Mouse (Mus musculus) MEL (cell line): ENCODE measurements around the gene Dnah17. TPM values are rescaled to one million over a fixed set of nuclear protein-coding genes. Genes with fewer than 3 reads are reported as not detected.
A peak's percentile ranks its signal among the peaks of the same experiment; 100 is the strongest.

Experiments used
- DNase-seq: peaks from one replicate; pipeline ENCODE4 v3.0.0; 2011; ENCODE audit warnings: low read depth, low spot score
- H3K27ac ChIP-seq: 2 replicates; pipeline ENCODE4 v1.5.1; 2012; ENCODE audit warnings: low read depth, mild to moderate bottlenecking, control low read depth, low read length, moderate library complexity; ENCODE audit not compliant: control insufficient read depth
- H3K27me3 ChIP-seq, 2 experiments: fragments of 150-350 bp in 1 of 2; sonication (generic) in 1 of 2; 2 replicates each; pipeline ENCODE4 v1.6.1; 2012; ENCODE audit warnings: low read length in 2 of 2, mild to moderate bottlenecking in 2 of 2, improper control_type of control experiment in 1 of 2, moderate library complexity in 1 of 2; ENCODE audit not compliant: insufficient read depth in 2 of 2, control insufficient read depth in 1 of 2
- H3K36me3 ChIP-seq, 2 experiments: 2 replicates each; pipeline ENCODE4 v1.6.1; 2012 to 2014; ENCODE audit warnings: low read length in 2 of 2, improper control_type of control experiment in 1 of 2, inconsistent platforms in 1 of 2, mild to moderate bottlenecking in 1 of 2; ENCODE audit not compliant: insufficient read depth in 2 of 2, control insufficient read depth in 1 of 2
- H3K4me1 ChIP-seq, 2 experiments: fragments of 150-350 bp in 1 of 2; sonication (generic) in 1 of 2; 2 replicates each; pipeline ENCODE4 v1.6.1; 2012; ENCODE audit warnings: low read length in 2 of 2, improper control_type of control experiment in 1 of 2, mild to moderate bottlenecking in 1 of 2; ENCODE audit not compliant: insufficient read depth in 2 of 2, control insufficient read depth in 1 of 2
- H3K4me3 ChIP-seq, 2 experiments: fragments of 150-350 bp in 1 of 2; sonication (generic) in 1 of 2; 2 replicates each; pipeline ENCODE4 v1.5.1; 2012; ENCODE audit warnings: low read depth in 2 of 2, low read length in 2 of 2, mild to moderate bottlenecking in 2 of 2, moderate library complexity in 2 of 2, control low read depth in 1 of 2, improper control_type of control experiment in 1 of 2; ENCODE audit not compliant: control insufficient read depth in 1 of 2, insufficient read depth in 1 of 2
- H3K79me2 ChIP-seq: 2 replicates; pipeline ENCODE4 v1.6.1; 2012; ENCODE audit warnings: mild to moderate bottlenecking, low read length, moderate library complexity; ENCODE audit not compliant: control insufficient read depth, poor library complexity, insufficient read depth
- H3K9ac ChIP-seq: 2 replicates; pipeline ENCODE4 v1.6.1; 2012; ENCODE audit warnings: low read depth, mild to moderate bottlenecking, control low read depth, low read length, moderate library complexity; ENCODE audit not compliant: control insufficient read depth, poor library complexity, severe bottlenecking
- H3K9me3 ChIP-seq: fragments of 150-350 bp; sonication (generic); replicated peaks from 2 replicates; pipeline ENCODE4 v1.6.1; 2012; ENCODE audit warnings: mild to moderate bottlenecking, low read length, improper control_type of control experiment, moderate library complexity; ENCODE audit not compliant: insufficient read depth
- CHD1 ChIP-seq: IDR thresholded peaks from 2 replicates; pipeline ENCODE4 v1.6.1; 2012; ENCODE audit warnings: low read depth, mild to moderate bottlenecking, inconsistent platforms, low read length, improper control_type of control experiment
- CTCF ChIP-seq, 3 experiments: IDR thresholded peaks in 2 of 3; conservative IDR thresholded peaks in 1 of 3; 2 replicates each; pipeline ENCODE4 v1.5.1; 2011 to 2012; ENCODE audit warnings: low read length in 3 of 3, low read depth in 2 of 3, mild to moderate bottlenecking in 2 of 3, improper control_type of control experiment in 1 of 3, inconsistent platforms in 1 of 3, mixed read lengths in 1 of 3, moderate library complexity in 1 of 3; ENCODE audit not compliant: control insufficient read depth in 1 of 3, insufficient read depth in 1 of 3, poor library complexity in 1 of 3, severe bottlenecking in 1 of 3
- E2F4 ChIP-seq: IDR thresholded peaks from 2 replicates; pipeline ENCODE4 v1.6.1; 2011; ENCODE audit warnings: low read depth, low read length, improper control_type of control experiment, borderline replicate concordance
- EP300 ChIP-seq, 2 experiments: IDR thresholded peaks; 2 replicates each; pipeline ENCODE4 v1.6.1; 2011; ENCODE audit warnings: improper control_type of control experiment in 2 of 2, low read length in 2 of 2, low read depth in 1 of 2, mild to moderate bottlenecking in 1 of 2
- ETS1 ChIP-seq: IDR thresholded peaks from 2 replicates; pipeline ENCODE4 v1.6.1; 2012; ENCODE audit warnings: low read depth, mild to moderate bottlenecking, inconsistent platforms, low read length, improper control_type of control experiment, moderate library complexity
- GATA1 ChIP-seq: IDR thresholded peaks from 2 replicates; pipeline ENCODE4 v1.6.1; 2011; ENCODE audit warnings: low read depth, low read length, improper control_type of control experiment
- MAFK ChIP-seq: IDR thresholded peaks from 2 replicates; pipeline ENCODE4 v1.6.1; 2011; ENCODE audit warnings: low read depth, mild to moderate bottlenecking, low read length, improper control_type of control experiment, borderline replicate concordance
- MAZ ChIP-seq: IDR thresholded peaks from 2 replicates; pipeline ENCODE4 v1.6.1; 2012; ENCODE audit warnings: low read depth, mild to moderate bottlenecking, inconsistent platforms, low read length, improper control_type of control experiment
- MYC ChIP-seq: IDR thresholded peaks from 2 replicates; pipeline ENCODE4 v1.6.1; 2011; ENCODE audit warnings: low read depth, mild to moderate bottlenecking, low read length, improper control_type of control experiment, moderate library complexity
- POLR2AphosphoS5 ChIP-seq: IDR thresholded peaks from 2 replicates; pipeline ENCODE4 v1.6.1; 2012; ENCODE audit warnings: low read depth, borderline replicate concordance, mild to moderate bottlenecking, inconsistent platforms, low read length, moderate library complexity, mixed read lengths
- RAD21 ChIP-seq: IDR thresholded peaks from 2 replicates; pipeline ENCODE4 v1.6.1; 2011; ENCODE audit warnings: mild to moderate bottlenecking, low read depth, low read length, improper control_type of control experiment
- SIN3A ChIP-seq: IDR thresholded peaks from 2 replicates; pipeline ENCODE4 v1.6.1; 2012; ENCODE audit warnings: low read length, improper control_type of control experiment, inconsistent platforms
- SMC3 ChIP-seq: IDR thresholded peaks from 2 replicates; pipeline ENCODE4 v1.6.1; 2011; ENCODE audit warnings: low read depth, low read length, improper control_type of control experiment
- TAL1 ChIP-seq: IDR thresholded peaks from 2 replicates; pipeline ENCODE4 v1.6.1; 2012; ENCODE audit warnings: mild to moderate bottlenecking, inconsistent platforms, low read length, moderate library complexity, mixed read lengths
- TCF12 ChIP-seq: IDR thresholded peaks from 2 replicates; pipeline ENCODE4 v1.6.1; 2014; ENCODE audit warnings: low read depth, mild to moderate bottlenecking, inconsistent platforms, low read length, improper control_type of control experiment, moderate library complexity
- ZC3H11A ChIP-seq: IDR thresholded peaks from 2 replicates; pipeline ENCODE4 v1.6.1; 2012; ENCODE audit warnings: low read depth, mild to moderate bottlenecking, inconsistent platforms, low read length, improper control_type of control experiment
- ZKSCAN1 ChIP-seq: IDR thresholded peaks from 2 replicates; pipeline ENCODE4 v1.6.1; 2012; ENCODE audit warnings: low read depth, mild to moderate bottlenecking, inconsistent platforms, low read length, improper control_type of control experiment, moderate library complexity
- ZMIZ1 ChIP-seq: IDR thresholded peaks from 2 replicates; pipeline ENCODE4 v1.6.1; 2012; ENCODE audit warnings: low read depth, mild to moderate bottlenecking, inconsistent platforms, low read length, improper control_type of control experiment, moderate library complexity
- ZNF384 ChIP-seq: IDR thresholded peaks from 2 replicates; pipeline ENCODE4 v1.6.1; 2012; ENCODE audit warnings: low read depth, mild to moderate bottlenecking, inconsistent platforms, low read length, improper control_type of control experiment
- polyA plus RNA-seq, 2 experiments: library from polyadenylated mRNA; stranded (reverse) in 1 of 2; unstranded in 1 of 2; fragments of >175 nt in 1 of 2; fragments of >200 nt in 1 of 2; gene quantifications; 2 replicates each; pipeline versions ENCODE4 v1.2.1 to v1.2.4; 2012; ENCODE audit warnings: low replicate concordance in 2 of 2, low read depth in 1 of 2; ENCODE audit not compliant: insufficient read length in 2 of 2, insufficient read depth in 1 of 2, missing spikeins in 1 of 2
- total RNA-seq: library from RNA; depleted of rRNA; stranded (reverse); fragments of 300-350 nt; gene quantifications from 2 replicates; pipeline ENCODE4 v1.2.3, GENCODE M21; 2012

Dnah17 gene
- total and polyA plus RNA-seq, 3 experiments: 0.04 to 0.21 TPM; not detected in 1

DNA sequence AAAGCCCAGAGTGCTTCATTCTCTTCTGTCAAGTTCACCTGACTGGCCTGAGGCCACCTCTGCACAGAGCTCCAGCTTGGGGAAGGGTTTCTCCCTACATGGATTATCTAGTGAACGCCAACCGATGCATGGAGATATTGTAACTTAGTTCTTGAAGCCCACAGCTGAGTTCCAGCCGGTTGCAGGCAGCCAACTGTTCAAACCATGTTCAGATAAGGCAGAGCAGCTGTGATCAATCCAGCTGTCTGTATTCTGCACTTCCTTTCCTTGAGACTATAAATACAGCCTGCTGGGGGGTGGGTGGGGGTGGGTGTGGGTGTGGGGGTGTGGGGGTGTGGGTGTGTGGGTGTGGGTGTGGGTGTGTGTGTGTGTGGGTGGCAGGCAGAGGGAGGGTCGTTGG, 45.3 kb downstream of the Dnah17 start:
- TF ChIP-seq TAL1: no peak
- TF ChIP-seq POLR2AphosphoS5: no peak
- peak; percentile 27; the same call in 1 of the 2 replicates for TF ChIP-seq SIN3A
- TF ChIP-seq TCF12: peak; percentile 64
- TF ChIP-seq CHD1: no peak
- peak in 1 of 2 experiments; percentile 51; a peak in 2 of 4 replicates for TF ChIP-seq EP300 (IDR thresholded peaks at IDR 0.05; ENCODE audit: low read depth in 1 of 2, low read length in 2 of 2)
- no peak for TF ChIP-seq ZMIZ1
- TF ChIP-seq MYC: no peak
- TF ChIP-seq ETS1: peak; percentile 92
- TF ChIP-seq, all 39 proteins: peak for 4
- peak; percentile 35 for DNase-seq
- H3K4me3 ChIP-seq: no peak overlapping the region
- no peaks in the 10 kb centered on the region for H3K9me3 ChIP-seq
- H3K4me1 ChIP-seq: peaks cover 2 to 7% of the 10 kb centered on the region in 2 experiments; a peak in 3 of 4 replicates
- H3K36me3 ChIP-seq: no peaks in the 10 kb centered on the region; a peak in 1 of 4 replicates
- no peaks in the 10 kb centered on the region for H3K79me2 ChIP-seq
- H3K9ac ChIP-seq: no peak overlapping the region
- H3K27me3 ChIP-seq: peaks cover 0 to 1% of the 10 kb centered on the region in 2 experiments; a peak in 1 of 4 replicates
- no peak overlapping the region for H3K27ac ChIP-seq

DNA sequence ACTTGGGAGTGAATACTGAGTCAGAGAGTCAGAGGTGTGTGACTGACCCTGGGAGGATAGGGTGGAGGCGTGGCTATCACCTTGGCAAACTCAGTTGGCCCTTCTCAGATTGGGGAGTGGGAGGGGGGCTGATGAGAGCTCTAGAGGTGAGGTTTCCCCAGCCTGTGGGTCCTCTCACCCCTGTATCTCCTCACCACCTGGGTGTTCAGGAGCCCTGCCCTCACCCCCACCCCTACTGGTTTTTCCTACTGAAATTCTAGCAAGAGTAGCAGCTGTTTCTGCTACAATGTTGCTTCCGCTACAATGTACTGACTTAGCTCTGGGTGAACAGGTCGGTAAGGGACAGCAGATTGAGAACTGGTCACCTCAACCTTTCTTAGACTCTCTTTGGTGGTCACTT, 46.2 kb downstream of the Dnah17 start:
- Histone ChIP-seq H3K9ac (no peak overlapping the region), H3K9me3 (no peaks in the 10 kb centered on the region), H3K36me3 (no peaks in the 10 kb centered on the region; a peak in 1 of 4 replicates), H3K27me3 (peaks cover 0 to 1% of the 10 kb centered on the region in 2 experiments; a peak in 1 of 4 replicates), H3K4me3 (no peak overlapping the region), H3K27ac (no peak overlapping the region), H3K4me1 (peaks cover 2 to 7% of the 10 kb centered on the region in 2 experiments; a peak in 3 of 4 replicates), H3K79me2 (no peaks in the 10 kb centered on the region)
- TF ChIP-seq SIN3A (no peak), ETS1 (no peak), MAFK (no peak), E2F4 (no peak), MAZ (no peak), EP300 (IDR thresholded peaks at IDR 0.05; ENCODE audit: low read depth in 1 of 2, low read length in 2 of 2) (no peak)
- DNase-seq: no peak

GRCm38 (mm10) chr11:118083811-118084210, 46.6 kb downstream of the Dnah17 start:
- H3K9me3 ChIP-seq: no peaks in the 10 kb centered on the region
- TF ChIP-seq SMC3 (peak; percentile 74), RAD21 (peak; percentile 84), ZNF384 (peak; percentile 93), ZKSCAN1 (no peak), CTCF (IDR thresholded peaks at IDR 0.05 in 2 of 3, conservative IDR thresholded peaks at IDR 0.05 in 1 of 3; ENCODE audit: control insufficient read depth in 1 of 3, insufficient read depth in 1 of 3, low read depth in 2 of 3, low read length in 3 of 3, poor library complexity in 1 of 3, severe bottlenecking in 1 of 3) (peak; percentile 61 to 95 (median 92)), GATA1 (no peak), ZC3H11A (peak; percentile 72)
- no peaks in the 10 kb centered on the region for H3K79me2 ChIP-seq
- H3K36me3 ChIP-seq: no peaks in the 10 kb centered on the region; a peak in 1 of 4 replicates
- H3K4me3 ChIP-seq: no peak overlapping the region
- peaks cover 2 to 7% of the 10 kb centered on the region in 2 experiments; a peak in 3 of 4 replicates for H3K4me1 ChIP-seq
- H3K27me3 ChIP-seq: peaks cover 0 to 1% of the 10 kb centered on the region in 2 experiments; a peak in 1 of 4 replicates
- DNase-seq: peak; percentile 70
- H3K27ac ChIP-seq: no peak overlapping the region
- H3K9ac ChIP-seq: no peak overlapping the region
